Mouse (Mus musculus): ENCODE results near the gene Prr15. TPM values are rescaled to one million over a fixed set of nuclear protein-coding genes. Genes with fewer than 3 reads are reported as not detected.

Gene Prr15
- polyA plus RNA-seq (2014; fragmentation: Nextera tagmentation; extraction: Ambion mirVana), result 11.2 and 11.6 TPM in 2 replicates

DNA sequence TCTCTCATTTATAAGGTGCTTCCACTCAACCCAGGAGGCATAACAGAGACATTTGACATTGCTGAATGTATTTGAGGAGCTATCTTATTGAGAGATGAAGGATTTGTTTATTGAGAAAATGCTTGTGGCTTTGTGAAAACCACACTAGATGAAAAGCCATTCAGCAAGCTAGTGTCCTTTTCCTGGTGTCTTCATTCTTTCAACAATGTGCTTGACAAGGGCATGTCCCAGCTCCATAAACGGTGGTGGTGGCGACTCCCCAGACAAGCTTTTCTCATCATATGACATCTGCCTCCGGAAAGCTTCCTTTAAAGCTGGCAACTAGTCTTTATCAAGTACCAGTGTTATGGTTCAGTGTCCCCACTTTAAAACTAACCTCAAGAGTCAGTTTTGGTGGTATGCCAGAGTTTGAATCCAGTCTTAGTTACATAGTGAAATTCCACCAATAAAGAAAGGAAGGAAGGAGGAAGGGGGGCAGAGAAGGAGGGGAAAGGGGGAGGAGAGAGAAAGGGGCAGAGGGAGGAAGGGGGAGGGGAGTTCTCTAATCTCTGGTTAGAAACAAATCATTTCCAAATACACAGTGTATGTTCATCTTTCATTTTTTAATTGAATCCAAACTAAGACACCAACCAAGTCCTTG is at the start of gene Prr15:
Prr15 (plus strand) TSS at position 590 of the 640 bp plus-strand sequence.
- no peak within 1 kb of the TSS for H3K9ac ChIP-seq (replicated peaks; ENCODE audit: low read depth, low read length)
- H3K27me3 ChIP-seq (ENCODE audit: control insufficient read depth, insufficient read depth, low read length), result peaks cover 9% of the 10 kb centered on the region; the same call in 1 of the 2 replicates
- H3K4me1 ChIP-seq (ENCODE audit: control insufficient read depth, insufficient read depth, low read length), result 0 out of 2 replicates have a peak, but pooled peaks cover 6% of the 10 kb centered on the region
- no peak for ATAC-seq (ENCODE audit: insufficient number of reproducible peaks, insufficient read depth, low FRiP score, low read depth)
- no peaks in the 10 kb centered on the region for H3K9me3 ChIP-seq (ENCODE audit: control insufficient read depth, low read depth, low read length)
- H3K36me3 ChIP-seq (ENCODE audit: control insufficient read depth, insufficient read depth, low read length), result no peaks in the 10 kb centered on the region
- H3K27ac ChIP-seq (ENCODE audit: low read length), result no peak within 1 kb of the TSS
- WGBS, result 55% methylated on average over 3 of the region's 3 CpGs
- peak within 1 kb of the TSS; percentile 47 for H3K4me3 ChIP-seq (ENCODE audit: low read depth, low read length)
- H3K4me2 ChIP-seq (replicated peaks; ENCODE audit: low read depth, low read length), result peak within 1 kb of the TSS; percentile 98

DNA sequence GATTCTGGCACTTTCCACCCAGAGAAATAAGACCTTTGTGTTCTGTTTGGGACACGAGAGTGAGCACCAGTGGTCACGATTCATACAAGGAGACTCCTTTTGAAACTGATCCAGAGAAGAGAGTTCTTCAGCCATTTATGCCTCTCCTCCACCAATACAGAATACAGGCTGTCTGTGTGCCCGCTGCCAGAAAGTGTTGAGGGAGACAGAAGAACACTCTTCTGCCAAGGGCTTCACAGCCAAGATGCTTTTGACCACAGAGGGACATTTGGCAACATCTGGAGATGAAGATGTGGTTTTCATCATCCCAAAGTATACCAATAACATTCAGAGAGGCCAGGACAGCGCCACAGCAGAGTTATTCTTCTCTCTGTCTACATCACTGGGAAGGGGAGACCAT is 48.4 kb upstream of the Prr15 start:
- Histone ChIP-seq H3K27me3 (ENCODE audit: control insufficient read depth, insufficient read depth, low read length) (no peaks in the 10 kb centered on the region), H3K9me3 (ENCODE audit: control insufficient read depth, low read depth, low read length) (no peaks in the 10 kb centered on the region), H3K4me1 (ENCODE audit: control insufficient read depth, insufficient read depth, low read length) (peaks cover 19% of the 10 kb centered on the region), H3K36me3 (ENCODE audit: control insufficient read depth, insufficient read depth, low read length) (no peaks in the 10 kb centered on the region), H3K4me3 (ENCODE audit: low read depth, low read length) (no peak overlapping the region), H3K9ac (replicated peaks; ENCODE audit: low read depth, low read length) (no peak overlapping the region), H3K27ac (ENCODE audit: low read length) (no peak overlapping the region), H3K4me2 (replicated peaks; ENCODE audit: low read depth, low read length) (no peak overlapping the region)
- no peak for ATAC-seq (ENCODE audit: insufficient number of reproducible peaks, insufficient read depth, low FRiP score, low read depth)
- WGBS, result 63% methylated on average over 4 of the region's 4 CpGs

DNA sequence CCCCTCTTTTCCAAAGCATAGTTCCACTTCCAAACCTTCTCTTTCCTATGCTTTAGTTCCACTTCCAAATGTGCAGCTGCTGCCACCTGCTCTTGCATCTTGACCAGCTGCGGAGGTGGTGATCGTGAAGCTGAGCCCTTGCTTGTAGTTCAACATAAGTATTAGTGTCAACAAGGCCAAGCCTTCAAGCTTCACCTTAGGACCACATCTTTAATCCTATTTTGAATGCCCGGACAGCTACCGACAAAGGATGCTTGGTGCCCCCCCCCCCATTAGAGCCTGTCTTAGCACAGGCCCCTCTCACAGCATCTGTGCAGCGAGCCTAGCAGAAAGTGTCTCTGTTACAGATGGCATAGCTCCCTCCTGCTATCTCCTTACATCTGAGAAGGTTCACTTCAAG is 47.8 kb upstream of the Prr15 start:
- no peaks in the 10 kb centered on the region for H3K27me3 ChIP-seq (ENCODE audit: control insufficient read depth, insufficient read depth, low read length)
- H3K9ac ChIP-seq (replicated peaks; ENCODE audit: low read depth, low read length), result no peak overlapping the region
- 28% methylated on average over 5 of the region's 5 CpGs for WGBS
- no peaks in the 10 kb centered on the region for H3K36me3 ChIP-seq (ENCODE audit: control insufficient read depth, insufficient read depth, low read length)
- peaks cover 16% of the 10 kb centered on the region for H3K4me1 ChIP-seq (ENCODE audit: control insufficient read depth, insufficient read depth, low read length)
- H3K4me3 ChIP-seq (ENCODE audit: low read depth, low read length), result no peak overlapping the region
- no peaks in the 10 kb centered on the region for H3K9me3 ChIP-seq (ENCODE audit: control insufficient read depth, low read depth, low read length)
- no peak overlapping the region for H3K4me2 ChIP-seq (replicated peaks; ENCODE audit: low read depth, low read length)
- no peak for ATAC-seq (ENCODE audit: insufficient number of reproducible peaks, insufficient read depth, low FRiP score, low read depth)
- H3K27ac ChIP-seq (ENCODE audit: low read length), result 0 out of 2 replicates have a peak overlapping the region, but pooled peaks have one; percentile 16

DNA sequence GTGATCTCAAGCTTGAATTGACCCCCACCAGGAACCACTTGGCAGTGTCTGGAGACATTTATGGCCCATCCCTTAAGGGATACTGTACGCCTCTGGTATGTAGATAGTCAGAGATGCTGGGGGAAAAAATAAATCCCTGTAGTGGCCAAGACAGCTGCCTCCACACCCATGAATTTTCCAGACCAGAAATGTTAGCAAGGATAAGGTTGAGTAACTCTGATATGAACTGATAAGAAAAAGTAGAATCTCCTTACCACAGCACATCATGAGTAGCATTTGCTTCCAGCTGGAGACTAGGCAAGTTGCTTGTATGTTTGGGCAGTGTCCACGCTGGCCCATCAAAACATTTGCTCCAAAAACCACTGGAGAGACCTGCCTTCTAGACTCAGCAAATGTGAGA is 47.0 kb upstream of the Prr15 start:
- Histone ChIP-seq H3K27me3 (ENCODE audit: control insufficient read depth, insufficient read depth, low read length) (no peaks in the 10 kb centered on the region), H3K4me1 (ENCODE audit: control insufficient read depth, insufficient read depth, low read length) (peaks cover 11% of the 10 kb centered on the region), H3K9ac (replicated peaks; ENCODE audit: low read depth, low read length) (no peak overlapping the region), H3K9me3 (ENCODE audit: control insufficient read depth, low read depth, low read length) (no peaks in the 10 kb centered on the region), H3K4me3 (ENCODE audit: low read depth, low read length) (no peak overlapping the region), H3K27ac (ENCODE audit: low read length) (no peak overlapping the region), H3K36me3 (ENCODE audit: control insufficient read depth, insufficient read depth, low read length) (no peaks in the 10 kb centered on the region), H3K4me2 (replicated peaks; ENCODE audit: low read depth, low read length) (no peak overlapping the region)
- ATAC-seq (ENCODE audit: insufficient number of reproducible peaks, insufficient read depth, low FRiP score, low read depth), result no peak
- 73% methylated on average over 2 of the region's 2 CpGs for WGBS

DNA sequence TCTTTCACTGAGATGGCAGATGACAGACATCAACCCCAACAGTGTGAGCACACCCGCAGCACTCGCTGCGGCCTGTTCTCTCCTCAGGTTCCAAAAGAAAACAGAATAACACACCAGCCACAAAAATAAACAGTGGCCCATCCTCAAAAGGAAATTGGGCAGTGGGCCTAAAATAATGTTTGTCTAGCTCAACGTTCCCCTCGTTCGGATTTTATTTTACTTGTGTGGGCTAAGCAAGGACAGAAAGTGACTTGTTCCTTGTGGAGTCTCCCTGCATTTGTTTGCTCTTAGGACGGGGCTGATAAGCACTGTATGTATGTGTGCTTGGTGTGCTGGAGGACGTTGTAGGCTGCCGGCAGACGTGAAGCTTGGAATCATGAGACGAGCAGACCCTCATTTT is 46.2 kb upstream of the Prr15 start:
- Histone ChIP-seq H3K4me1 (ENCODE audit: control insufficient read depth, insufficient read depth, low read length) (peaks cover 11% of the 10 kb centered on the region), H3K27ac (ENCODE audit: low read length) (no peak overlapping the region; the same call in 1 of the 2 replicates), H3K4me2 (replicated peaks; ENCODE audit: low read depth, low read length) (no peak overlapping the region), H3K27me3 (ENCODE audit: control insufficient read depth, insufficient read depth, low read length) (no peaks in the 10 kb centered on the region), H3K9ac (replicated peaks; ENCODE audit: low read depth, low read length) (no peak overlapping the region), H3K9me3 (ENCODE audit: control insufficient read depth, low read depth, low read length) (no peaks in the 10 kb centered on the region), H3K4me3 (ENCODE audit: low read depth, low read length) (no peak overlapping the region), H3K36me3 (ENCODE audit: control insufficient read depth, insufficient read depth, low read length) (no peaks in the 10 kb centered on the region)
- no peak for ATAC-seq (ENCODE audit: insufficient number of reproducible peaks, insufficient read depth, low FRiP score, low read depth)
- WGBS, result 34% methylated on average over 11 of the region's 11 CpGs

DNA sequence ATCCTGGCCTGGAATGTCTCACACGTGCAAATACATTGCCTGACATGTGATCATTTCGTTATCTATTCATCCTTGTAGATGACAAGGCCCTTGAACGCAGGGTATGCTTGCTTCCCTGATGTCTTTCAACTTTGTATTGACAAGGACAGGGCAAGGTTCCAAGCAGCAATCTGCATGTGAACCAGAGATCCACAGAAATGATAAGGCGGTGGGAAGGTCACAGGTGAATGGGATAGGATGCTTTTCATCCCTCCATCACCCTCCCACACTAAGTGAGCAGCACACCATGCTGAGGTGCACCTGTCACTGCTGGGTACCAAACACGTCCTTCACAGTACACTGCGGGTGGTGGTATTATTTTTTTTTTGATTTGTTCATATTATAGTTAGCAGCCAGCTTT is 45.4 kb upstream of the Prr15 start:
- H3K27me3 ChIP-seq (ENCODE audit: control insufficient read depth, insufficient read depth, low read length), result no peaks in the 10 kb centered on the region
- no peaks in the 10 kb centered on the region for H3K36me3 ChIP-seq (ENCODE audit: control insufficient read depth, insufficient read depth, low read length)
- no peak overlapping the region for H3K27ac ChIP-seq (ENCODE audit: low read length)
- no peak for ATAC-seq (ENCODE audit: insufficient number of reproducible peaks, insufficient read depth, low FRiP score, low read depth)
- no peaks in the 10 kb centered on the region for H3K9me3 ChIP-seq (ENCODE audit: control insufficient read depth, low read depth, low read length)
- 74% methylated on average over 6 of the region's 6 CpGs for WGBS
- peaks cover 11% of the 10 kb centered on the region for H3K4me1 ChIP-seq (ENCODE audit: control insufficient read depth, insufficient read depth, low read length)
- no peak overlapping the region for H3K4me2 ChIP-seq (replicated peaks; ENCODE audit: low read depth, low read length)
- no peak overlapping the region for H3K9ac ChIP-seq (replicated peaks; ENCODE audit: low read depth, low read length)
- no peak overlapping the region for H3K4me3 ChIP-seq (ENCODE audit: low read depth, low read length)

DNA sequence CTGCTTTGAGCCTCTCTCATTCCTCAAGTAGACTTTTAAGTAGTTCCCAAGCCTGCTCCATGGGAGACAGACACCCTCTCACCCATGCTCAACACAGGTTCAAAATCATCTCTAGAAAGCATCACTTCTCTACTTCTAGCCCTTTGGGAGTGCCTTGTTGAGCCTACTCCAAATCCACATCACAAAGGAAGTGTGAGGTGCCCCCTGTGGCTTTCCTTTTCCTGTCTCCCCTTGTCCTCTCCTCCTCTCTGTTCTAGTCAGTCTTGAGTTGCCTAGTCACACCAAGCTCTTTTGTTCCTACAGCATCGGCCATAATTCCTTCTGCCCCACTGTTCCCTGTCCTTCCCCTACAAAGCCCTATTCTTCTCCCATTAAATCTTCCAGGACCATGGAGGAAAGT is 42.3 kb upstream of the Prr15 start:
- Histone ChIP-seq H3K27me3 (ENCODE audit: control insufficient read depth, insufficient read depth, low read length) (no peaks in the 10 kb centered on the region), H3K9ac (replicated peaks; ENCODE audit: low read depth, low read length) (no peak overlapping the region), H3K9me3 (ENCODE audit: control insufficient read depth, low read depth, low read length) (no peaks in the 10 kb centered on the region), H3K4me2 (replicated peaks; ENCODE audit: low read depth, low read length) (no peak overlapping the region), H3K36me3 (ENCODE audit: control insufficient read depth, insufficient read depth, low read length) (no peaks in the 10 kb centered on the region), H3K4me1 (ENCODE audit: control insufficient read depth, insufficient read depth, low read length) (peaks cover 5% of the 10 kb centered on the region; the same call in 1 of the 2 replicates), H3K4me3 (ENCODE audit: low read depth, low read length) (no peak overlapping the region), H3K27ac (ENCODE audit: low read length) (no peak overlapping the region)
- WGBS, result 68% methylated on average over 1 of the region's 1 CpGs
- no peak for ATAC-seq (ENCODE audit: insufficient number of reproducible peaks, insufficient read depth, low FRiP score, low read depth)

DNA sequence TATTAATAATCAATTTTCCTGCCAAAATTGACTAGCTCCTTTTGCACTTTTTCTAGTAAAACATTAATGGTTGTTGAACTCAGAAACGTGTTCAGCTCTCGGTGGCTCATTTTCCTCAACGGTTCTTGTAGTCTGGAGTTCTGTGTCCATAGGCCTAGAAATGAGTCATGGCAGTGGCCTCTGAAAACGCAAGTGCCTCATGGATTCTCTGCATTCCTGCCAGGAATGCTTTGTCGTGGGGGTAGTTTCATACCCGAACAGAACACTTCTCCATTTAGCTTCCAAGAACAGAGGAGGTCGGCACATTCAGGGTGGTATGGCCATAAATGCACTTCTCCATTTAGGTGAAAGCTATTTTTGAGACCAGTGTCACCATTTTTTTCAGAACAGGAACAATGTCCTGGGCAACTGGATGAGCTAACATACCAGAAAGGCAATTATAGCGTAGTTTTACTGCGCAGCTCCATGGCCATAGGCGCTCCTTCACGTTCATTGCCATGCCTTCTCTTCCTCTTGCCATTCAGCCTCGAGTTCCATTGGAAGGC is 41.4 kb upstream of the Prr15 start:
- Histone ChIP-seq H3K27me3 (ENCODE audit: control insufficient read depth, insufficient read depth, low read length) (no peaks in the 10 kb centered on the region), H3K4me1 (ENCODE audit: control insufficient read depth, insufficient read depth, low read length) (peaks cover 5% of the 10 kb centered on the region; the same call in 1 of the 2 replicates), H3K9me3 (ENCODE audit: control insufficient read depth, low read depth, low read length) (no peaks in the 10 kb centered on the region), H3K9ac (replicated peaks; ENCODE audit: low read depth, low read length) (no peak overlapping the region), H3K36me3 (ENCODE audit: control insufficient read depth, insufficient read depth, low read length) (no peaks in the 10 kb centered on the region), H3K27ac (ENCODE audit: low read length) (no peak overlapping the region), H3K4me2 (replicated peaks; ENCODE audit: low read depth, low read length) (no peak overlapping the region), H3K4me3 (ENCODE audit: low read depth, low read length) (no peak overlapping the region)
- 87% methylated on average over 12 of the region's 12 CpGs for WGBS
- ATAC-seq (ENCODE audit: insufficient number of reproducible peaks, insufficient read depth, low FRiP score, low read depth), result no peak

DNA sequence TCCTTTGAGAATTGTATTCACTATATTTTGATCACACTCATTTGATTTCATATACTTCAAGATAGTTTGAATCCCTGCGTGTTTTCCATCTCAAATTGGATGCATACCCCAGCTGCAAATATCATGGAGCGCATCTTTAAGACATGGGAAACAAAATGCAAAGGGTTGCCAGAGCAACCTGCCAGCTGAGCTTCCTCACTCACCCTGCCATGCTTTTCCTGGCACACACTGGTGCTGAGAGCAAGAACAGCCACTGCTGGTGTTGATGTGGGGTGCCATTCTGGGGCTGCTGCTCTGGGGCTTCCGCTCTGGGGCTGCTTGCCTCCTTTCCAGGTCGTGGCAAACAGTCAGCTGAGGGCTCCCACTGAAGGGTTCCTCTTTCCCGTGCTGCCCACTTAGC is 38.8 kb upstream of the Prr15 start:
- H3K4me2 ChIP-seq (replicated peaks; ENCODE audit: low read depth, low read length), result no peak overlapping the region
- no peak overlapping the region for H3K27ac ChIP-seq (ENCODE audit: low read length)
- whole genome bisulfite sequencing, result 84% methylated on average over 5 of the region's 5 CpGs
- ATAC-seq (ENCODE audit: insufficient number of reproducible peaks, insufficient read depth, low FRiP score, low read depth), result no peak
- no peaks in the 10 kb centered on the region for H3K4me1 ChIP-seq (ENCODE audit: control insufficient read depth, insufficient read depth, low read length)
- no peaks in the 10 kb centered on the region for H3K36me3 ChIP-seq (ENCODE audit: control insufficient read depth, insufficient read depth, low read length)
- no peak overlapping the region for H3K9ac ChIP-seq (replicated peaks; ENCODE audit: low read depth, low read length)
- H3K27me3 ChIP-seq (ENCODE audit: control insufficient read depth, insufficient read depth, low read length), result no peaks in the 10 kb centered on the region
- no peaks in the 10 kb centered on the region for H3K9me3 ChIP-seq (ENCODE audit: control insufficient read depth, low read depth, low read length)
- H3K4me3 ChIP-seq (ENCODE audit: low read depth, low read length), result no peak overlapping the region
